Mouse (Mus musculus): ENCODE results near the gene Ttc30a2. TPM values are rescaled to one million over a fixed set of nuclear protein-coding genes. Genes with fewer than 3 reads are reported as not detected.

Ttc30a2 gene
- total RNA-seq, 2 experiments from 2014 or later: 0.43 TPM; not detected in 1

DNA sequence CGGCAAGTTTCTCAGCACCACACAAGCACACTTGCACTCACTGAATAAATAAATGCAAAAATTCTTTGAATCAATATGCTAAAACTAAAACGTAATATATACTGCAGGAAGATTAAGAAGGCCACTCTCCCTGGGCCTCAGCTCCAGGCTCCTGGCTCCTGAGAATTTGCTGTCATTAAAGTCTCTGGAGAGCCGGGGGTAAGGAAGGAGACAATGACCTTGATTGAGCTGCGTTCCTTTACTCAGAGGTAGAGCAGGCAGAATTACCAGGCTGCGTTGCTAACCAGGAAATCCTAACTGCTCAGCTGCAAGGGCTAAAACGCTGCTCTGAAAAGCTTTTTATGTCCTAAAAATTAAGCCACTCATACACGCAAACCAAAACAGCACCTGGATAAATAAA, 44.4 kb downstream of the Ttc30a2 start:
- no peak for ATAC-seq (replicated peaks; ENCODE audit: low FRiP score, poor library complexity, severe bottlenecking)

GRCm38 (mm10) chr2:75930941-75931340, 47.0 kb downstream of the Ttc30a2 start:
- ATAC-seq (replicated peaks; ENCODE audit: low FRiP score, poor library complexity, severe bottlenecking): no peak

DNA sequence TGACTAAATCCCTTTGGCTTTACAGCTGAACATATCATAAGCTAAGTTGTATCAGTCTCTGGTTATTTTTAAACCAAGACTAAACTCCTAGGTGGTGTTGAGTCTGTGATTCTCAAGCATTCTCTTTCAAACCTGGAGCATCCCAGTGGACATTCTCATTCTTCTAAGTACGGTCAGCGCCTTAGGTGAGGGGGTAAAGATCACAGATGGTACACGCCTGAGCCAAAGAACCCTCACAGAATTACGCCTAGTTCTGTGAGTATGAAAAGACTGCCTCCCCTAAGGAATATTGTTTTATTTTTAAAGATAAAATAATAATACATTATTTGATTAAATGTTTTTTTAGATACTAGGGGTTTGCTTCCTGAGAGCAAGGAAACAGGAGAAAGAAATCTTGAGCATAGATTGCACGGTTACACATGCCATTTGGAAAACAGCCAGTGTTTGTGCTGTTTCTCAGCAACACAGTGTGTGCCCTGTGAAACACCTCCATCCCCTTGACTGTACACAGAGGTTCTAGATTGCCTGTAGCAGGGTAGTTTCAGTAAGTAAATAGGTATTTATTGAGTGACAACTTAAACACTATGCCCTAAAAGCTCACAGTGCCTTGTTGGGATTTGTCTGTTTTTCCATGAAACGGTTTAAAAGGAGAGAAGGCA, 48.1 kb downstream of the Ttc30a2 start:
- no peak for ATAC-seq (replicated peaks; ENCODE audit: low FRiP score, poor library complexity, severe bottlenecking)

DNA sequence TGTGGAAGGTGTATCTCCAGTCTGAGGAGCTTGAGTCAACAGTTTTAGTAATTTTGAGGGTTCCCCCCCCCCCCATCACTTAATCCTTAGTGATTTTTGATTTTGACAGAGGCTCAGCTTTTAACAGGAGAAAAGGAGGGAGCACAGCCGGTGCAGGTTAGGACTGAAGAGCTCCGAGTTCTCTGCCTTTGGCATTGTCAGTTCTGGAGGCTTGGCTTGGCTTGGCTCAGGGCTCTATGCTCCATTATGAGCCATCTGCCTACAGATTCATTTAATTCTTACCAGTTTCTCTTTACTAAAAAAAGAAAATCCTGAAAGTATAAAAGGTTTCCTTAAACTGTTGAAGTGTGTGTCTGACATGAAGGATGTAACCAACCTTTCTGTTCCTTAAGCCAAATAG, 48.8 kb downstream of the Ttc30a2 start:
- ATAC-seq (replicated peaks; ENCODE audit: low FRiP score, poor library complexity, severe bottlenecking): no peak

GRCm38 (mm10) chr2:75928011-75928410, 50.0 kb downstream of the Ttc30a2 start:
- no peak for ATAC-seq (replicated peaks; ENCODE audit: low FRiP score, poor library complexity, severe bottlenecking)

GRCm38 (mm10) chr2:75926061-75926460, 51.9 kb downstream of the Ttc30a2 start:
- ATAC-seq (replicated peaks; ENCODE audit: low FRiP score, poor library complexity, severe bottlenecking): no peak

Other genes with a start within 250 kb of the Ttc30a2 start
- 45.1 and 47.7 TPM in 2 replicates for gene Agps, start 146.0 kb downstream of the Ttc30a2 start, total RNA-seq (2015; ENCODE audit: low replicate concordance)
- gene Agps, start 146.0 kb downstream of the Ttc30a2 start, total RNA-seq (2017; ENCODE audit: low replicate concordance): 44.5 and 51.9 TPM in 2 replicates
- 0.84 TPM in 1 of 2 replicates, not detected in the other for gene Ttc30b, start 39.6 kb downstream of the Ttc30a2 start, total RNA-seq (2015; ENCODE audit: low replicate concordance)
- gene Ttc30b, start 39.6 kb downstream of the Ttc30a2 start, total RNA-seq (2017; ENCODE audit: low replicate concordance): 0.84 TPM in 1 of 2 replicates, not detected in the other
- gene Ttc30a1, start 3.8 kb upstream of the Ttc30a2 start, total RNA-seq (2015; ENCODE audit: low replicate concordance): 0.42 TPM in 1 of 2 replicates, not detected in the other
- gene Ttc30a1, start 3.8 kb upstream of the Ttc30a2 start, total RNA-seq (2017; ENCODE audit: low replicate concordance): 0.17 and 1.7 TPM in 2 replicates

Measured in erythroblast, adult 5-6 weeks (primary cell).